Mouse (Mus musculus): ENCODE measurements around the gene Gm49416. TPM values are rescaled to one million over a fixed set of nuclear protein-coding genes. Genes with fewer than 3 reads are reported as not detected.

Gene Gm49416
- polyA plus RNA-seq, 3 experiments from 2014 or later = 1.1 TPM; not detected in 2

DNA sequence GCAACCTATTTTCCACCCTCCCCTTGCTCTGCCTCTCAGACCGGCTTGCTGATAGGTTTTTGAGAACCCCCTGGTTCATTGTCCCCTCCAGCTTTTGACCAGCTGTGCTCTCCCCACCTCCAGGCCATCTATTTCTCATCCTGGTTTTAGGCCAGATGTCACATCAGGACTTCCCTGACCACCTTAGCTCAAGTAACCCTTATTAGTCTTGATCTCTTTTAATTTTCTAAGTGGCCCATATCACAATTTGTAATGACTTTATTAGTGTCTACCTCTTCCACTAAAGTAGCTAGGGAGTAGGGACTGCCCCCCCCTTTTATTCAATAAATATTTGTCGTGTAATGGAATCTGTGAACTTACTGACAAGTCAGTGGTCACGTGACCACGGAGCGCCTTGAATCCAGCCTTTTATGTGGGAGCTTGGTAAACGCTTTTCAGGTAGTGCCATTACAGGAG lies 32.1 kb downstream of the Gm49416 start:
- ATAC-seq = peak; percentile 44

DNA sequence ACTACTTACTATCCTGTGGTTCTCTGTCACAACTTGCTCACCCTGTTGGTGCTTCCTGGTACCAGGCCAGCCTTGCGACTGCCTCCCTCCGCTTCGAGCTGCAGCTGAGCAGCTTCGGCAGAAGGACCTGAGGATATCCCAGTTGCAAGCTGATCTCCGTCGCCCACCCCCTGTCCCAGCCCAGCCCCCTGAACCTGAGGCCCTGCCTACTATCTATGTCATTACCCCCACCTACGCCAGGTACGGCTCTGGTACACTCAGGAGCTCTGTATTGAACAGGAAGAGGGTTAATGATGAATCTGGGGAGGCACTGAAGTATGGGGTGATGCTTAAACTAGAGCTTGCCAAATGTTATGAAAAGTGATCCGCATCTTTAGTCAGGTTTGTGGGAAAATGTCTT lies 33.0 kb downstream of the Gm49416 start:
- ATAC-seq = no peak

DNA sequence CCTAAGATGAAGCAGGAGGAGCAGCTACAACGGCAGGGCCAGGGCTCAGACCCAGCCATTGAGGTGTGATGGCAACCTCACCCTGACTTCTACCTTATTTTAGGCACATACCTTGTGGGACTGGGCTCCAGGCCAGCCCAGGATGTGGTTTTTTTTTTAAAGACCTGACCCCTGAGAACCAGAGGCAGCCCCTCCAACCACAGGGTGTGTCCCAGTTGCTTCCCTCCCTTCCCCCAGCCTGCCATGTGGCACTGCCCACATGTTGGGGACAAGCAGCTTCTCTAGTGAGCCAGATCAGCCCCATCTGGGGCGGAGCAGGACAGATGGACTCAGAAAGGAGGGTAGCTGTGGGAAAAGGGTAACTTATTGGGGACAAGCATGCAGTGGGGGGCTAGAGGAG lies 38.0 kb downstream of the Gm49416 start:
- no peak for ATAC-seq

DNA sequence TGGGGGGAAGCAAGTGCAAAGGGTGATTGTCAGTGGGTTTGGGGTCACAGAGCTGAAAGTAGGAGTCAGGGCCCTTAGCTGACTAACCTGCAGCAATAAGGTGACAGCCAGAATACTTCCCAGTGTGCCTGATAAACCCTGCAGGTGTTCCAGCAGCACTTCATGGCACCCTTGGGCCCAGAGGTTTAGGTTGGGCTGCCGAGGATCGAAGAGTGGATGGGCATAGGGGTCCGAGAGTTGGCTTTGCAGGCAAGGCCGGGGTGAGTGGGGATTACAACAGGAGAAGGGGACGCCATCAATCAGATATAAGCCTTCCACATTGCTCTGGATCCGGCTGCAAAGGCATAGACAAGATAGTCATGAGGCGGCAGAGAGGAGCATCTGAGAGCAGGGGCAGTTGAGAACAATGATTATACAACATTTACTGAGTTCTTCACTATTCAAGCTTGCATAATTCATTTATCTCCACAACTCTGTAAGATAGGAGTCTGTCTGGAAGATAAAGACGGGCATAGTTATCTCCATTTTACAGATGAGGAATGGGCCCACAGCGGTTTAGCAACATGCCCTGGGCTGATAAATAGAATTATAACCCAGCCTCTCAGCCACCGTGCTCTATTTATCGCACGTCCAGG lies 39.3 kb downstream of the Gm49416 start:
- no peak for ATAC-seq

- peak; percentile 38 for ATAC-seq
These were observed 40.0 kb downstream of the Gm49416 start for GRCm38 (mm10) chr19:8928689-8929223.

DNA sequence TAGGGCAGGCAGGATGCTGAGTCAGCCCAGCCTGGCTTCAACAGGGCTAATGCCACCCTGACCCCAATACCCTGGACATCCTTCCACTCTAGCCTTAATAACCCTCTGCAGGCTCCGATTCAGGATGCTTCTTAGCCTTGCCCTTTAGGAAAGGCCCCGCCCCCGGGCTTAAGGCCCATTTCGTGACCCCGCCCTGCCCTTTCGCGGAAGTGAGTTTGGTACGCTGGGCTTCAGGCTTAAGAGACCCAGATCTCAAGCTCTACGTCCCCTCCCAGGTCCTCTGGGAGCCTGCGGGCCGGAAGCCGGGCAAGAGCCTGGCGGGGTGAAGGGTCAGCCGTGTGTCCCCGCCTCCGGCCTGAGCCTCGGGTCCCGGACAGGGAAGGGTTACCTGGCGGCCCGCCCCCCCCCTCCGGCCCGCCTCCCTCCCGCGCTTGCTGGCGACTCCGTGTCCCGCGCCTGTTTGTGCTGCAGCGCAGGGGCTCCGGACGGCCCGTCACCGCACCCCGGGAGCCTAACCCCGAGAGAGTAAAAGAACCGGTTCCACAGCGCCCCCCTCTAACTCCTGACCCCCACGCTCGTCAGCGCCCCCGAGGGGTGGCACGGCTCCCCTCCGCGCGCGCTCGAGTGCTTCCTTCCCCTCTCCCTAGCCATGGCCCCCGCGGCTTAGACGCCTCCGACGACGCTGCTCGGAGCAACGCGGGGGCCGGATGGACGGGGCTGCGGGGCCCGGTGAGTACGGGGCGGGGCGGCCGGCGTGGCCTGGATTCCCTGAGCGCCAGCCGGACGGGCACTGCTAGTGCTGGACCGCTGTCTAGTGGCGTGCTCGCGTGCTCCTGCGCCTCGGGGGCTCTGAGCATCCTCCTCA lies 40.7 kb downstream of the Gm49416 start, which contains the start of the genes Rom1 and Eml3:
Rom1 (minus strand) TSS at position 133 of the 865 bp plus-strand sequence.
Eml3 (plus strand) TSS at position 329 of the 865 bp plus-strand sequence.
- ATAC-seq = peak; percentile 78

DNA sequence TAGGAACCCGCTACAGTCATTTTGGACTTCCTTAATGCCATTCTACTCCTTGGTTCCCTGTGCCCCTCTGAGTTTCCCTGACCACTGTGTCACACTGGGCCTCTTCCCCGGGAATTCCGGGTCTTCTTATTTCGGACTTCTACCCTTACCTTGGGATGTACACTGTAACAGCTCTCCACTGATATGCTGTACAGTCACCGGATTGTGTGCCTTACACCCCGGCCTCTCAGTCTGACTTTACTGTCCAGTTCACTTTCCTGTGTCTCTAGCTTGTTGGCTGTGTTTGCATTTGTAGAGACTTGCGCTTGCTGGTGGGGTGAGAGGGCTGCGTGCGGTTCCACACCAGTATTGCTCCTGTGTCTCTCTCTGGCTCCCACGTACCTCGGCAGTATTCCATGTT lies 41.4 kb downstream of the Gm49416 start:
- ATAC-seq = no peak

DNA sequence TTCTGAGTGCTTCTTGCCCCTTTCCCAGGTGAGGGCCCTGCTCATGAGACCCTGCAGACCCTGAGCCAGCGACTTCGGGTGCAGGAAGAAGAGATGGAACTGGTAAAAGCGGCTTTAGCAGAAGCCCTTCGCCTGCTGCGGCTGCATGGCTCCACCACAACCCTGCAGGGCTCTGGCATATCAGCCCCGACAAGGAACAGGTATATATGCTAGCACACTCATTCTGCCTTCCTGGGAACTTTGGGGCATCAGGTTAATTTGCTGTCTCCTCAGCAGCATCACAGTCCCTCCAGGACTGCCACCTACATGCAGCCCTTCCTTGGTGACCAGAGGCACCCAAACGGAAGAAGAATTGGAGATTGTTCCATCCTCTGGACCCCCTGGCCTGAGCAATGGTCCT lies 42.0 kb downstream of the Gm49416 start:
- no peak for ATAC-seq

GRCm38 (mm10) chr19:8936736-8937135 lies 48.0 kb downstream of the Gm49416 start:
- ATAC-seq = no peak

- ATAC-seq = no peak
These were observed 51.9 kb downstream of the Gm49416 start for GRCm38 (mm10) chr19:8940526-8941133.

- no peak for ATAC-seq
These were observed 52.4 kb downstream of the Gm49416 start for GRCm38 (mm10) chr19:8941136-8941514.

- peak; percentile 94 for ATAC-seq
These were observed 52.9 kb downstream of the Gm49416 start, which contains the start of gene Mta2 for GRCm38 (mm10) chr19:8941515-8942217. Gene Mta2 (plus strand): TSS chr19:8941875.

- ATAC-seq = peak; percentile 31
These were observed 53.7 kb downstream of the Gm49416 start for GRCm38 (mm10) chr19:8942276-8942964.

- ATAC-seq = no peak
These were observed 54.3 kb downstream of the Gm49416 start for GRCm38 (mm10) chr19:8943047-8943446.

GRCm38 (mm10) chr19:8944062-8944461 lies 55.3 kb downstream of the Gm49416 start:
- ATAC-seq = no peak

- no peak for ATAC-seq
These were observed 56.0 kb downstream of the Gm49416 start for GRCm38 (mm10) chr19:8944750-8945149.

Other genes with a start within 250 kb of the Gm49416 start
- gene Chrm1, start 225.1 kb upstream of the Gm49416 start, polyA plus RNA-seq (2017; shearing (Covaris generic)) = not detected
- gene Slc3a2, start 165.6 kb upstream of the Gm49416 start, polyA plus RNA-seq (2017; shearing (Covaris generic)) = 10 to 100 TPM; 60.5 to 74.4 (median 68.9) TPM
- 10 to 100 TPM; 38.0 to 71.7 (median 66.5) TPM for gene Wdr74, start 153.1 kb upstream of the Gm49416 start, polyA plus RNA-seq (2017; shearing (Covaris generic))
- 1 to 10 TPM in 1 of 3 experiments, not detected in 2; 1.8 TPM for gene 1700092M07Rik, start 148.2 kb upstream of the Gm49416 start, polyA plus RNA-seq (2017; shearing (Covaris generic))
- 100 to 1,000 TPM in 2 of 3 experiments, 10 to 100 TPM in 1; 91.6 to 140 (median 134) TPM for gene Stx5a, start 147.5 kb upstream of the Gm49416 start, polyA plus RNA-seq (2017; shearing (Covaris generic))
- 100 to 1,000 TPM; 130 to 193 (median 160) TPM for gene Nxf1, start 131.9 kb upstream of the Gm49416 start, polyA plus RNA-seq (2017; shearing (Covaris generic))
- gene Tmem223, start 117.9 kb upstream of the Gm49416 start, polyA plus RNA-seq (2017; shearing (Covaris generic)) = 100 to 1,000 TPM in 2 of 3 experiments, 10 to 100 TPM in 1; 96.4 to 128 (median 119) TPM
- gene Tmem179b, start 114.5 kb upstream of the Gm49416 start, polyA plus RNA-seq (2017; shearing (Covaris generic)) = 100 to 1,000 TPM; 109 to 112 (median 112) TPM
- gene Taf6l, start 102.5 kb upstream of the Gm49416 start, polyA plus RNA-seq (2017; shearing (Covaris generic)) = 1 to 10 TPM; 4.4 to 6.9 (median 5.9) TPM
- gene Polr2g, start 90.3 kb upstream of the Gm49416 start, polyA plus RNA-seq (2017; shearing (Covaris generic)) = 100 to 1,000 TPM; 186 to 196 (median 191) TPM
- gene Zbtb3, start 86.4 kb upstream of the Gm49416 start, polyA plus RNA-seq (2017; shearing (Covaris generic)) = 1 to 10 TPM; 2.1 to 3.0 (median 2.7) TPM
- gene Ttc9c, start 69.6 kb upstream of the Gm49416 start, polyA plus RNA-seq (2017; shearing (Covaris generic)) = 10 to 100 TPM; 38.6 to 60.1 (median 53.7) TPM
- 1 to 10 TPM; 5.0 to 8.3 (median 5.9) TPM for gene Hnrnpul2, start 68.9 kb upstream of the Gm49416 start, polyA plus RNA-seq (2017; shearing (Covaris generic))
- not detected for gene AC129217.1, start 59.2 kb upstream of the Gm49416 start, polyA plus RNA-seq (2017; shearing (Covaris generic))
- gene Bscl2, start 51.5 kb upstream of the Gm49416 start, polyA plus RNA-seq (2017; shearing (Covaris generic)) = 100 to 1,000 TPM in 1 of 3 experiments, 10 to 100 TPM in 2; 81.9 to 106 (median 95.9) TPM
- 1 to 10 TPM in 2 of 3 experiments, under 1 TPM in 1; 0.72 to 3.3 (median 1.6) TPM for gene Gng3, start 49.7 kb upstream of the Gm49416 start, polyA plus RNA-seq (2017; shearing (Covaris generic))
- gene Lrrn4cl, start 38.2 kb upstream of the Gm49416 start, polyA plus RNA-seq (2017; shearing (Covaris generic)) = under 1 TPM in 1 of 3 experiments, not detected in 2; 0.15 TPM
- gene Ubxn1, start 17.4 kb upstream of the Gm49416 start, polyA plus RNA-seq (2017; shearing (Covaris generic)) = 10 to 100 TPM; 56.1 to 63.1 (median 57.6) TPM
- gene Uqcc3, start 8.0 kb upstream of the Gm49416 start, polyA plus RNA-seq (2017; shearing (Covaris generic)) = 10 to 100 TPM; 78.4 to 90.3 (median 89.6) TPM
- 100 to 1,000 TPM in 1 of 3 experiments, 10 to 100 TPM in 2; 92.4 to 104 (median 94.7) TPM for gene Lbhd1, start 5.2 kb upstream of the Gm49416 start, polyA plus RNA-seq (2017; shearing (Covaris generic))
- gene Gm49403, start 5.0 kb upstream of the Gm49416 start, polyA plus RNA-seq (2017; shearing (Covaris generic)) = not detected
- gene 1810009A15Rik, start 73 bp upstream of the Gm49416 start, polyA plus RNA-seq (2017; shearing (Covaris generic)) = 100 to 1,000 TPM; 105 to 125 (median 114) TPM
- 10 to 100 TPM in 2 of 3 experiments, 1 to 10 TPM in 1; 8.5 to 11.9 (median 10.4) TPM for gene Ints5, start 4.1 kb downstream of the Gm49416 start, polyA plus RNA-seq (2017; shearing (Covaris generic))
- gene Ganab, start 9.1 kb downstream of the Gm49416 start, polyA plus RNA-seq (2017; shearing (Covaris generic)) = 10 to 100 TPM; 58.8 to 59.6 (median 59.4) TPM
- 10 to 100 TPM; 11.3 to 26.1 (median 20.0) TPM for gene B3gat3, start 31.4 kb downstream of the Gm49416 start, polyA plus RNA-seq (2017; shearing (Covaris generic))
- 10 to 100 TPM in 1 of 3 experiments, 1 to 10 TPM in 2; 3.2 to 22.7 (median 3.4) TPM for gene Rom1, start 40.4 kb downstream of the Gm49416 start, polyA plus RNA-seq (2017; shearing (Covaris generic))
- gene Eml3, start 40.6 kb downstream of the Gm49416 start, polyA plus RNA-seq (2017; shearing (Covaris generic)) = 10 to 100 TPM; 20.3 to 25.7 (median 20.4) TPM
- 10 to 100 TPM; 78.8 to 96.7 (median 81.2) TPM for gene Mta2, start 52.9 kb downstream of the Gm49416 start, polyA plus RNA-seq (2017; shearing (Covaris generic))
- 10 to 100 TPM; 17.6 to 38.3 (median 35.3) TPM for gene Tut1, start 64.9 kb downstream of the Gm49416 start, polyA plus RNA-seq (2017; shearing (Covaris generic))
- gene Eef1g, start 78.1 kb downstream of the Gm49416 start, polyA plus RNA-seq (2017; shearing (Covaris generic)) = 100 to 1,000 TPM; 465 to 725 (median 677) TPM
- 10 to 100 TPM; 42.4 to 81.3 (median 54.5) TPM for gene Ahnak, start 100.4 kb downstream of the Gm49416 start, polyA plus RNA-seq (2017; shearing (Covaris generic))
- not detected for gene Scgb1a1, start 199.0 kb downstream of the Gm49416 start, polyA plus RNA-seq (2017; shearing (Covaris generic))
- 10 to 100 TPM; 30.5 to 37.9 (median 36.3) TPM for gene Asrgl1, start 246.7 kb downstream of the Gm49416 start, polyA plus RNA-seq (2017; shearing (Covaris generic))